Mouse (Mus musculus): ENCODE results near the gene Aebp2. TPM values are rescaled to one million over a fixed set of nuclear protein-coding genes. Genes with fewer than 3 reads are reported as not detected.

Aebp2 gene
- polyA plus RNA-seq, 1 experiment from 2014 or later, result 9.7 TPM

DNA sequence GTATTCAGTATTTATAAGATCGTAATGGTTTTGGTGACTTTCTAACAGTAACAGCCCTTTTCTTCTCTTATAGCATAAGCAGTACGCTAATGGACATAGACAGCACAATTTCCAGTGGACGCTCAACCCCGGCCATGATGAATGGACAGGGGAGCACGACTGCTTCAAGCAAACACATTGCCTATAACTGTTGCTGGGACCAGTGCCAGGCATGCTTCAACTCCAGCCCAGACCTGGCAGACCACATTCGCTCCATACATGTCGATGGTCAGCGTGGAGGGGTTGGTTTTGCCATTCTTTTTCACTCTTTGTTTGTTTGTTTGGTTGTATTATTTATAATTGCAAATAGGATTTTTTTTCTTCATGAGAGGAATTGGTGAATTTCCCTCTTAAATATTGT is 11.2 kb downstream of the Aebp2 start:
- Histone ChIP-seq H3K27me3 (replicated peaks) (no peaks in the 10 kb centered on the region), H3K36me3 (peaks cover 8% of the 10 kb centered on the region), H3K9ac (no peak overlapping the region), H3K4me3 (replicated peaks) (no peak overlapping the region), H3K4me2 (replicated peaks) (no peak overlapping the region), H3K4me1 (replicated peaks) (no peaks in the 10 kb centered on the region), H3K27ac (no peak overlapping the region), H3K9me3 (no peaks in the 10 kb centered on the region)
- no peak for ATAC-seq
- WGBS, result 73% methylated on average over 8 of the region's 8 CpGs

DNA sequence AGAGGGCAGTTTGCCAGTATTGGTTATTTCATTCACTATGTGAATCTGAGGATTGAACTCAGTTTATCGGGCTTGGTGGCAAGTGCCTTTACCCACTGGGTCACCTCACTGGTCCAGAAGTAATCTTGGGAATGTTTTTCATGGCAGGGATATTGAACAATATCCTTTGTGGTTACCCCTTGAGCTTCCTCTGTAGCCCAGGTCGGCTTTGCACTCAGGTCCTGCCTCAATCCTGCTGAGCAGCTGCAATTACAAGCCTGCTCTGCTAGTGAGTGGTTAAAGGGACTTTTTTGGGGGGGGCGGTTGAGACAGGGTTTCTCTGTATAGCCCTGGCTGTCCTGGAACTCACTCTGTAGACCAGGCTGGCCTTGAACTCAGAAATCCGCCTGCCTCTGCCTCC is 13.8 kb downstream of the Aebp2 start:
- no peaks in the 10 kb centered on the region for H3K4me1 ChIP-seq (replicated peaks)
- peaks cover 20% of the 10 kb centered on the region for H3K36me3 ChIP-seq
- no peak overlapping the region for H3K4me2 ChIP-seq (replicated peaks)
- H3K9ac ChIP-seq, result no peak overlapping the region
- no peaks in the 10 kb centered on the region for H3K9me3 ChIP-seq
- no peak overlapping the region for H3K4me3 ChIP-seq (replicated peaks)
- no peaks in the 10 kb centered on the region for H3K27me3 ChIP-seq (replicated peaks)
- WGBS, result 97% methylated on average over 4 of the region's 4 CpGs
- no peak for ATAC-seq
- no peak overlapping the region for H3K27ac ChIP-seq

DNA sequence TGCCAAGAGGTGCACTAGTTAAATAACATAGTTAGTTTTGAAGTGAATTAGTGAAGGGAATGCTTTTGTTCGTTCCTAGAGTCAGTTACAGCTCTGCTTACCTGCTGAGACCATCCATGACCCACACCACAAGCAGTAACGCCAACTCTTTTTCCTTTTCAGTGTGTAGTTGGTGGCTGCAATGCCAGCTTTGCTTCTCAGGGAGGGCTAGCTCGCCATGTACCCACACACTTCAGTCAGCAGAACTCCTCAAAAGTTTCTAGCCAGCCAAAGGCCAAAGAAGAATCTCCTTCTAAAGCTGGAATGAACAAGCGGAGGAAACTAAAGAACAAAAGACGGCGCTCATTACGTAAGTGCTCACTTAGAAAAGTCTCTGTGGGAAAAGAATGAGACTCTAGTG is 19.5 kb downstream of the Aebp2 start:
- Histone ChIP-seq H3K27me3 (replicated peaks) (no peaks in the 10 kb centered on the region), H3K4me2 (replicated peaks) (no peak overlapping the region), H3K36me3 (peaks cover 26% of the 10 kb centered on the region), H3K9ac (no peak overlapping the region), H3K9me3 (no peaks in the 10 kb centered on the region), H3K27ac (no peak overlapping the region), H3K4me1 (replicated peaks) (no peaks in the 10 kb centered on the region), H3K4me3 (replicated peaks) (no peak overlapping the region)
- WGBS, result 95% methylated on average over 7 of the region's 7 CpGs
- no peak for ATAC-seq

DNA sequence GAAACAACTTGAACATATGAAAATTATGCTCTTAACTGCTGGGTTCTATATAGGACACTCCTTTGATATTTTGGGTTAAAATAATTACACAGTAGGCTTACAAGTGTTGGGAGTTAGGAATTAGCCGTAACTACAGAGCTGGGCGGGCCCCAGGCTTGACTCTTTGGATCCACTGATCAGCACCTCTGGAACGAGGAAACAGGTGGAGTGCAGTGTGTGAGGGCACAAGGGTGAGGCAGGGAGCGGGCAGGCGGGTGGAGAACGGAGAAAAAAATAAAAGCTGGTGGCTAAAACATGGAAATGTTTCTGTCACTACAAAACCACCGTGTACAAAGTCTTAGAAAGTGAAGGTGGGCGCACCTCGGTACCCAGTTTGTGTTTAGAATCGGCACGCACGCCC is 20.2 kb downstream of the Aebp2 start:
- peak; percentile 48; the same call in 1 of the 2 replicates for ATAC-seq
- Histone ChIP-seq H3K9me3 (no peaks in the 10 kb centered on the region), H3K27me3 (replicated peaks) (no peaks in the 10 kb centered on the region)

DNA sequence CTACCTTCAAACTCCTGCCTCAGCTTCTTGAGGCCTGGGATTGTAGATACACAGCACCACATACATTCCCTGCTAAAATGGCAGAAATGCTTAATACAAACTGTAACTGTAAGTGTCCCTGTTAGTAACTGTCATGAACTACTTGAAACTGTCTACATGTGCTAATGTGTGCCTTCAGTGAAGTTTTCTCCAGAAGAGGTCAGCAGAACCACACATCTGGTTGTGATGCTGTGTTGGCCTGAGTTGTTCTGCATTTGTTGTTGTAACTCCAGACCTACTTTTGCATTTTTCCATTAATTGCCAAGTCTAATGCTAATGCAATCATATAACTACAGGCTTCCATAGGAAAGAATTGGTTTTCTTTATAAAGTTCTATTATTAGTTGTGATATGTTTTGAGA is 23.5 kb downstream of the Aebp2 start:
- Histone ChIP-seq H3K27me3 (replicated peaks) (no peaks in the 10 kb centered on the region), H3K4me1 (replicated peaks) (no peaks in the 10 kb centered on the region), H3K9ac (no peak overlapping the region), H3K9me3 (no peaks in the 10 kb centered on the region), H3K4me3 (replicated peaks) (no peak overlapping the region), H3K27ac (no peak overlapping the region), H3K36me3 (peaks cover 10% of the 10 kb centered on the region; the same call in 1 of the 2 replicates), H3K4me2 (replicated peaks) (no peak overlapping the region)
- ATAC-seq, result no peak

More for the DNA sequence above, 20.2 kb downstream of the Aebp2 start:
- no peaks in the 10 kb centered on the region for H3K4me1 ChIP-seq (replicated peaks)
- H3K9ac ChIP-seq, result no peak overlapping the region
- no peak overlapping the region for H3K4me2 ChIP-seq (replicated peaks)
- peaks cover 24% of the 10 kb centered on the region for H3K36me3 ChIP-seq
- WGBS, result 88% methylated on average over 12 of the region's 12 CpGs
- no peak overlapping the region for H3K4me3 ChIP-seq (replicated peaks)
- no peak overlapping the region for H3K27ac ChIP-seq

DNA sequence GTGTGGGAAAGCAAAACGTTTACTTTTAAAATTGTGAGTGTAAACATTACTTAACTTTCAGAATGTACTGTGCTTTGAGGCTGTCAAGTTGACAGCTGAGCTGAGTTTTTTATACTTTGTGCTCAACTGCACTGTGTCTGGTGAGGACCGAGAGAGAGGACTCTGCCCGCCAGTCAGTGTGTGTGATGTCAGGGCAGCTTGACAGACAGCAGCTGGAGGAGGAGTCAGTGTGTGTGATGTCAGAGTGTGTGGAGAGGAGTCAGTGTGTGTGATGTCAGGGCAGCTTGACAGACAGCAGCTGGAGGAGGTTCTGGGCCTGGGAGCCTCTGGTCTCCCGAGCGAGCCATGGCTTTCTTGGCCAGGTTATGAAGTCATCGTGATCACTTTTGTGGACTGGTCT is 24.4 kb downstream of the Aebp2 start:
- no peak overlapping the region for H3K9ac ChIP-seq
- no peak overlapping the region for H3K27ac ChIP-seq
- no peaks in the 10 kb centered on the region for H3K27me3 ChIP-seq (replicated peaks)
- peaks cover 7% of the 10 kb centered on the region; the same call in 1 of the 2 replicates for H3K36me3 ChIP-seq
- no peak overlapping the region for H3K4me3 ChIP-seq (replicated peaks)
- no peaks in the 10 kb centered on the region for H3K9me3 ChIP-seq
- H3K4me1 ChIP-seq (replicated peaks), result no peaks in the 10 kb centered on the region
- WGBS, result 44% methylated on average over 6 of the region's 6 CpGs
- H3K4me2 ChIP-seq (replicated peaks), result no peak overlapping the region
- peak; percentile 54 for ATAC-seq

DNA sequence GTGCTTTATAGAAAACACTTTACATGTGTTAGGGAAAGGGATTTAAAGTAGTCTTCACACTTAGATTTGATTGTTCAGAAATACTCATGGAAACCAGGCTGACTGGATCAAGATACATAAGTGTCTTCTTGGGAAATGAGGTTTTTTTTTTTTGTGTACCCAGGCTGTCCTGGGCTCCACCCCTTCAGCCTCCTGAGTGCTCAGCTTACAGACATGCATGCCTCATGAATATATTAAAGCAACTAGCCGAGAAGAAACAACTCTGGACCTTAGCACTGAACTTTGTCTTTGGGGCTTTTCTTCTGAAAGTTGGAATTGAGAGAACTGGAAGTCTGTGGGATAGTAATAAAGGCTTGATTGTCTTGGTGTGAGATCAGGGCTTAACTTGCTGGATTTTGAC is 27.3 kb downstream of the Aebp2 start:
- no peak overlapping the region for H3K9ac ChIP-seq
- 36% methylated on average over 1 of the region's 1 CpGs for WGBS
- H3K27ac ChIP-seq, result no peak overlapping the region
- no peaks in the 10 kb centered on the region for H3K4me1 ChIP-seq (replicated peaks)
- no peak overlapping the region for H3K4me3 ChIP-seq (replicated peaks)
- H3K36me3 ChIP-seq, result peaks cover 7% of the 10 kb centered on the region; the same call in 1 of the 2 replicates
- no peaks in the 10 kb centered on the region for H3K9me3 ChIP-seq
- peak; percentile 64 for ATAC-seq
- H3K27me3 ChIP-seq (replicated peaks), result no peaks in the 10 kb centered on the region
- H3K4me2 ChIP-seq (replicated peaks), result no peak overlapping the region

DNA sequence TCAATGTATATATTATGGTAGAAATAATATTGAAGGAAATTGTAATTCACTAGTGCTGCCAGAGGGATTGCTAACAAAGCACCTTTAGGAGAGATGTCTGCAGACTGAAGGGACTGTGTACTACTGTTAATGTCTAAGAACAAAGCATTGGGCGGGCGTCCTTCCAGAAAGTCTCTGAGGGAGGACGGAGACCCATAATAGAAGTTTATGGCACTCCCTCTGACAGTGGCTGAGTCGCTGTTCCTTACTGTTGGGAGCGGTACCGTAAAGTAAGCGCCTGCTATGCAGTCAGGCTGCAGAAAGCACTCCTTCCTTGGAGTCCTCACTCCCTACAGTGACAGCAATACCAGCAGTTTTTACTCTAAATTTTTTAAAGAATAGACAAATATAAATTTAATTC is 29.5 kb downstream of the Aebp2 start:
- peaks cover 7% of the 10 kb centered on the region; the same call in 1 of the 2 replicates for H3K36me3 ChIP-seq
- H3K4me2 ChIP-seq (replicated peaks), result no peak overlapping the region
- WGBS, result 76% methylated on average over 7 of the region's 7 CpGs
- no peaks in the 10 kb centered on the region for H3K9me3 ChIP-seq
- no peak overlapping the region for H3K4me3 ChIP-seq (replicated peaks)
- H3K27me3 ChIP-seq (replicated peaks), result no peaks in the 10 kb centered on the region
- no peaks in the 10 kb centered on the region for H3K4me1 ChIP-seq (replicated peaks)
- H3K27ac ChIP-seq, result no peak overlapping the region
- H3K9ac ChIP-seq, result no peak overlapping the region
- ATAC-seq, result peak; percentile 32; the same call in 1 of the 2 replicates

DNA sequence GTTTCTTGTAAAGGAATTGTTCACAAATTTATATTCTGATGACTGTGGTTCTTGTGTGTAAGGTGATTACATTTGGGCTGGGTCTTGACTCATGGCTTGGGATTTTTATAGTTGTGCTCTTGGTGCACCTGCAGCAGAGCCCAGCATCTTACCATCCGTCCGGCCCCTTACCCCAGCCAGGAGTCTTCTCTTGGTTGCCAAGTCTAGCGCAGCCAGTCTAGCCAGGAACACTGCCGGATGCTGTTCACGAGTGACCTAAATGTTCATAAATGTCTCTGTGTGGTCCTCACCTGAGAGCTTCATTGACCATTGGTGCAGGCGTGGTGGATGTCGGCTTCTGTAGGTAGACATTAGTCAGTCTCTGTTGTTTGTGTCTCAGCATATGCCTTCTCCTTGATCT is 33.0 kb downstream of the Aebp2 start:
- no peak overlapping the region for H3K27ac ChIP-seq
- H3K9me3 ChIP-seq, result no peaks in the 10 kb centered on the region
- WGBS, result 95% methylated on average over 7 of the region's 7 CpGs
- H3K4me2 ChIP-seq (replicated peaks), result no peak overlapping the region
- no peaks in the 10 kb centered on the region for H3K4me1 ChIP-seq (replicated peaks)
- H3K27me3 ChIP-seq (replicated peaks), result no peaks in the 10 kb centered on the region
- no peak for ATAC-seq
- H3K9ac ChIP-seq, result no peak overlapping the region
- H3K36me3 ChIP-seq, result peaks cover 7% of the 10 kb centered on the region; the same call in 1 of the 2 replicates
- no peak overlapping the region for H3K4me3 ChIP-seq (replicated peaks)

DNA sequence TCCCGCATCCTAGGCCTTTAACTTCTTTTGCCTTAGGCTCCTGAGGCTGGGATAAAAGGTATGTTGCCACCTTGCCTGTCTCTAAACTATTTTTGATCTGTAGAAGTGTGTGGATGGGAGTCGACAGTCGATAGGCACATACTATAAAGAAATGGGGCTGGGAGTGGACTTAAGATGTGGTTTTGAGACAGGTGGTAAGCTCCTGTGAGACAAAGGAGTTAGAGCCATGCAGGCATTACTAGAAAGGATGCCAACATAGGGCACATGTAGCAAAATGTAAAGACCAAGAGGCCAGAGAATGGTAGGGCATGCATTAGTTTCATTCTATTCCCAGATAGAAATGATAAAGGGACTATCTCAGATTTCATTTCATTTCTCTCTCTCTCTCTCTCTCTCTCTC is 34.5 kb downstream of the Aebp2 start:
- H3K4me3 ChIP-seq (replicated peaks), result no peak overlapping the region
- H3K4me2 ChIP-seq (replicated peaks), result no peak overlapping the region
- no peak overlapping the region for H3K9ac ChIP-seq
- H3K9me3 ChIP-seq, result no peaks in the 10 kb centered on the region
- no peaks in the 10 kb centered on the region for H3K4me1 ChIP-seq (replicated peaks)
- no peaks in the 10 kb centered on the region for H3K27me3 ChIP-seq (replicated peaks)
- no peak for ATAC-seq
- 84% methylated on average over 3 of the region's 3 CpGs for WGBS
- H3K27ac ChIP-seq, result no peak overlapping the region
- peaks cover 7% of the 10 kb centered on the region; the same call in 1 of the 2 replicates for H3K36me3 ChIP-seq

DNA sequence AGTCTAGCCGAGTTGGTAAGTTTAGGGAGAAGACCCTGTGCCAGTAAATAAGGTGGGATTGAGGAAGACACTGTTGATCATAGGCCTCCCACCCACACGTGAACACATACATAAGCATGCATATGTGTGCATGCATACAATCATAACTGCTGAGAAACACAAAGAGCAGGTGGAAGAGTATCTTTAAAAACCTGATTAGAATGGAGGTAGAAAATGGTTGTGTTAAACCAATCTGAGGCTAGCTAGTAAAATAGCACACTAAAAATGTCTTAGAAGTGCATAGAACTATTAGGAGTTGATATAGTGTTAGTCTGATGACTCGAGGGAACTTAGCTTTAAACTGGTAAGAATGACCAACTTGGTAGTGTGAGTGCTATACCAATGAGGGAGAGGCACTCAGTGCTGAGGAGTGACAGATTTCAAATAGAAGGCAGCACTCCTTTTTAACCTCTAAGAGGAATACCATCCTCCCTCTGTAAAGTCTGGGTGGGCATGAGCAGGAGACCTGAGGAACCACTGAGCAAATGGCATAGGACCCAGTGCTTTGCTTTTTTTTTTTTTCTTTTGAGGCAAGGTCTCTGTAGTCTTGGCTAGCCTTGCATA is 35.6 kb downstream of the Aebp2 start:
- Histone ChIP-seq H3K4me2 (replicated peaks) (no peak overlapping the region), H3K9ac (no peak overlapping the region), H3K4me1 (replicated peaks) (no peaks in the 10 kb centered on the region), H3K27ac (no peak overlapping the region), H3K36me3 (peaks cover 6% of the 10 kb centered on the region; the same call in 1 of the 2 replicates), H3K9me3 (no peaks in the 10 kb centered on the region), H3K4me3 (replicated peaks) (no peak overlapping the region), H3K27me3 (replicated peaks) (no peaks in the 10 kb centered on the region)
- WGBS, result 85% methylated on average over 3 of the region's 3 CpGs
- no peak for ATAC-seq

DNA sequence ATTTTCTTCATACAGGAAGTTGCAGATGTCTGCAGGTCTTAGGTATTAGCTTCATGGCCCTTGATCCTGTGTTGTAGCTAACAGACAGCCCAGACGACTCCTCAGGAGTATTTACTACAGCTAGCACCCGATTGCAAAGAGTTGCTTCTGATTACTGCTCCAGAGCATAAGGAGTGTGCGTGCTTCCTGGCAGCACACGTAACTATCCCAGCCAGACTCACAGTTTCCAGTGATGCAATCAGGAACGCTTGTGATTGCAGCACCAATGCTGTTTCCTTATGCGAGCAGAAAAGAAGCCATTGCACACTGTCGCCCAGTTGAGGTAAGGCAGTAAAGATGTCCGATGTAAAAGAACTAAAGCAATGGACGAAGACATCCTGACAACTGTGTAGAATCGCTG is 38.6 kb downstream of the Aebp2 start:
- H3K36me3 ChIP-seq, result no peaks in the 10 kb centered on the region
- H3K9me3 ChIP-seq, result no peaks in the 10 kb centered on the region
- H3K4me2 ChIP-seq (replicated peaks), result no peak overlapping the region
- H3K27me3 ChIP-seq (replicated peaks), result no peaks in the 10 kb centered on the region
- H3K4me1 ChIP-seq (replicated peaks), result 0 out of 2 replicates have a peak, but pooled peaks cover under 1% of the 10 kb centered on the region
- 81% methylated on average over 10 of the region's 10 CpGs for WGBS
- no peak overlapping the region for H3K9ac ChIP-seq
- H3K27ac ChIP-seq, result no peak overlapping the region
- no peak overlapping the region for H3K4me3 ChIP-seq (replicated peaks)
- ATAC-seq, result no peak

DNA sequence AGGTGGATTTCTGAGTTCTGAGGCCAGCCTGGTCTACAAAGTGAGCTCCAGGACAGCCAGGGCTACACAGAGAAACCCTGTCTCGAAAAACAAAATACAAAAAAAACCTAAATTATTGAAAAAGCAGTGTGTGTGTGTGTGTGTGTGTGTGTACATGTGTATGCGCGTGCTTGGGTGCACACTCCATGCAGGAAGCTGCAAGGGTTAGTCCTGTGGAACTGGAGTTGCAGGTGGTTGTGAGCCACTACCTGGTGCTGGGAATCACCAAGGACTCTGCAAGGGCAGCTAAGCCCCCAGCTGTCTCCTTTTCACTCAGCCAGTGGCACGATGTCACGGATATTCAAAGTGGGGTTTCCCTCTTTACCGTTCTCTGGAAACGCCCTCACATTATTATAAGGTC is 39.3 kb downstream of the Aebp2 start:
- no peaks in the 10 kb centered on the region for H3K9me3 ChIP-seq

More for the DNA sequence above, 39.3 kb downstream of the Aebp2 start:
- Histone ChIP-seq H3K36me3 (no peaks in the 10 kb centered on the region), H3K4me1 (replicated peaks) (0 out of 2 replicates have a peak, but pooled peaks cover 2% of the 10 kb centered on the region), H3K4me2 (replicated peaks) (no peak overlapping the region), H3K27me3 (replicated peaks) (no peaks in the 10 kb centered on the region), H3K4me3 (replicated peaks) (no peak overlapping the region), H3K27ac (no peak overlapping the region), H3K9ac (no peak overlapping the region)
- WGBS, result 92% methylated on average over 7 of the region's 7 CpGs
- ATAC-seq, result no peak

Data from intestine, embryonic 15.5 days (tissue).